Mouse (Mus musculus) kidney, adult 8-10 months (tissue): Measurements from ENCODE around the gene C1qtnf4.
A peak's percentile ranks its signal among the peaks of the same experiment; 100 is the strongest.
"Not testable (repeated sequence)": the region's sequence is repeated elsewhere in the genome, so short reads cannot be mapped to it uniquely, and the experiment has no call there.

Experiments used
- DNase-seq, 2 experiments: peaks; one replicate each; pipeline ENCODE4 v3.0.0; 2022

Gene C1qtnf4

DNA sequence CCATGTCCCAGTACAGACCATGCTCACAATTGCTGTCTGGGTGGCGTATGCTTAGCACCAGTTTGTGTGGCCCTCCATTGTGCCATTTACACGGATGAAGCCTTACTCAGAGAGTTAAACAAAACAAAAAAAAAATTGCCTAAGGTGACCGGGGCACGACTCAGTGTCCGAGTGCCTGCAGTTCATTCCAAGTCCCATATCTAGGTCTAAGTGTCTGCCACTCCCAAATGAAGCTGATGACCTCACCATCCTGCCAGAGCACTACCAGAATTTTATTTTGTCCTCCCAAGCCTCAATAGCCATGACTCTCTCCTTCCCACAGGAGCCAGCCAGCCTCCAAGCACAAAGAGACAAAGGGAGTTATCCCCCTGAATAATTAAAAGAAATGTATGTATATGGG lies 2.0 kb downstream of the C1qtnf4 start:
- no peak for DNase-seq

DNA sequence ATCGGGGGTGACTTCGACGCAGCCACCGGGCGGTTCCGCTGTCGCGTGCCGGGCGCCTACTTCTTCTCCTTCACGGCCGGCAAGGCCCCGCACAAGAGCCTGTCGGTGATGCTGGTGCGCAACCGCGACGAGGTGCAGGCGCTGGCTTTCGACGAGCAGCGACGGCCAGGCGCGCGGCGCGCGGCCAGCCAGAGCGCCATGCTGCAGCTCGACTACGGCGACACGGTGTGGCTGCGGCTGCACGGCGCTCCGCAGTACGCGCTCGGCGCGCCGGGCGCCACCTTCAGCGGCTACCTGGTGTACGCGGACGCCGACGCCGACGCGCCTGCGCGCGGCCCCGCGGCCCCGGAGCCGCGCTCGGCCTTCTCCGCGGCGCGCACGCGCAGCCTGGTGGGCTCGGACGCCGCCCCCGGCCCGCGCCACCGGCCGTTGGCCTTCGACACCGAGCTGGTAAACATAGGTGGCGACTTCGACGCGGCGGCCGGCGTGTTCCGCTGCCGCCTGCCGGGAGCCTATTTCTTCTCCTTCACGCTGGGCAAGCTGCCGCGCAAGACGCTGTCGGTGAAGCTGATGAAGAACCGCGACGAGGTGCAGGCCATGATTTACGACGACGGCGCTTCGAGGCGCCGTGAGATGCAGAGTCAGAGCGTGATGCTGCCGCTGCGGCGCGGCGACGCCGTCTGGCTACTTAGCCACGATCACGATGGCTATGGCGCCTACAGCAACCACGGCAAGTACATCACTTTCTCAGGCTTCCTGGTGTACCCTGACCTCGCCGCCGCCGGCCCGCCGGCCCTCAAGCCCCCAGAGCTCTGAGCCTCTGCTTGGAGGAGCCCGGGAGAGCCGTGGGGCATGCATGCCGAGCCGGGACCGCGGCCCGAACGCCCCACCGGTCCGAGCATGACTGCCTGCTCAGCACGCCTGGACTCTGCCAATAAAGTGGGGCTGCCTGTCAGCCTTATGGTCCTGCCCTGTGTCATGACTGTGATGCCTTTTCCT lies 4.2 kb downstream of the C1qtnf4 start:
- peak; percentile 24 to 28 for DNase-seq

DNA sequence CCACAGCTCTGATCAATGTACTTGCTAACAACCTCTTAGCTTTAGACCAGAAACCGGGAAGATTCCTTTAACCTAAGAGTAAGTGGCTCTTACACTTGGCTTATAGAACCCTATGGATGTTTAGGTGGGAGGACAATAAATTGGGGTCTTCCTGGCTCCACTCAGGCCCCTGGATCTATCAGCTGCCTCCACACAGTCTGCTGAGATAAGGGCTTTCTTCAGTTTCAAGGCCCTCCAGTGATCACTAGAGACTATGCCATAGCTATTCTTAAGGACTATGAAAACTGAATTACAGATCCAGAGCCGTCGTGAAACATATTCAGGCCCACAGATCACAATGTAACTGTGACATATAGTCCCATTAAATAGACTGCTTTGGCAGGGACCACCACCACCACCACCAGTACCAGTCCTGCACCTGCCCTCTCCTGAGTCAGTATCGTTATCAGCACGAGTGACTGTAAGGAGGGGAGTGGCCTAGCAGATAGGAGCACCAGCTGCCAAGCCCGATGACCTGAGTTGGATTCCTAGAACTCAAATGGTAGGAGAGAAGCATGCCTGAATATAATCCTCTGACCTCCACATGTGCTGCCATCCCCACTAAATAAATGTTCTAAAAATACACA lies 8.1 kb downstream of the C1qtnf4 start:
- no peak for DNase-seq

DNA sequence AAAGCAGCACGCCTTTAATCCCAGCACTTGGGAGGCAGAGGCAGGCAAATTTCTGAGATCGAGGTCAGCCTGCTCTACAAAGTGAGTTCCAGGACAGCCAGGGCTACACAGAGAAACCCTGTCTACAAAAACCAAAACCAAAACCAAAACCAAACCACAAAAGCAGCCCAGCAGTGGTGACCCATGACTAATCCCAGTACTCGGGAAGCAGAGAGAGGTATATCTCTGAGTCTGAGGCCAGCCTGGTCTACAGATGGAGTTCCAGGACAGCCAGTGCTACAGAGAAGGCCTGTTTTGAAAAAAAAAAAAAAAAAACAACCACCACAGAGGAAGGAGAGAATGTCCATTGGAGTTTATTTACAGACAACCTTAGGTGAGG lies 8.6 kb downstream of the C1qtnf4 start:
- not testable (repeated sequence) for DNase-seq

DNA sequence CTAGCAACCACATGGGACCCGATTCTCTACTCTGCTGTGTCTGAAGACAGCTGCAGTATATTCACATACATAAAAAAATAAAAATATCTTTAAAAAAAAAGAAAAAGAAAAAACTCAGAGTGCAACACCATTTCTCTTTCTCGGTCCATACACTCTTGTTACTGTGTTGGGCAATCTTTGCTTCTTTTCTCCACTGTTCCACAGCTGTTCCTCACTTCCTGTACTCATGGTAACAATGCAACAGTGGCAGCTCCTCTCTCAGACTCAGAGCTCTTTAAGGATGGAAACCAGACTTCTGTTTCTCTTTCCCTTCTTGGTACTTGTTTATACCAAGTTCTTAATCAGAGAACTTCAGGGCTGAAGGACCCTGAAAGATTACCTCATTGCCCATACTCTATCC lies 17.7 kb downstream of the C1qtnf4 start:
- DNase-seq = no peak

DNA sequence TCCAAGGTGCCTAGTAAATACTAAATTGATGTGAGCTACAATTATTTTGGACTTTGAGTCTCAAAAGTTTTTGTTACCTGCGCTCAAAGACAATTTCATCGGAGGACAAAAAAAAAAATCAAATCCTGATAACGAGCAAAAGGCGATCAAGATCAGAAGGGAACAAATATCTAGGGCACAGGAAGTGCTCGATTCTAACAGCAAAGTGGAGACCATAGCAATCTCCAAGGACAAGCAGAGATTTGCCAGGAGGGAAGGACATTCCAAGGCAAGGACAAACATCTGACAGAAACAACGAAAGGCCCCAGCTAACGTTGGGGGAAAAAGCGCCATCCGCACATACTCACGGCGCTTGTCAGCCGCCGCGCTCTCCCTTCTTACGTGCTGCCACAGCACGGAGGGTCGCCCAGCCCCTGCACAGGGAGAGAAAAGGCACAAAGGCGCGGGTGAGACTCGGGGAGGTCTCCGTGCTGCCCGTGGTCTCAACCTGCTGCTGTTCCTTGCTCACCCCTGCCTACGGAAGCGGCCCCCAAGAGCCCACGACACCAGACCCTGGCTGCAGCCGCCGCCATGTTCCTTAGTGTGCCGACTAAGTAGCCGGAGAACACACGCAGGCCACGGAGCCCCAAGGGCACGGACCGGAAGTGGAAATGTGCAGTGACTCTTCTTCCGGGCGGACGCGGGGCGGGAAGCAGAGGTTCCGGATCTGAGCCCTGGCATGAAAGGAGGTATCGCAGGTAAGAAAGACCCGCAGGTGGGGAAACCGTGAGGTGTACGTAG lies 18.6 kb downstream of the C1qtnf4 start, which contains the start of the genes Kbtbd4 and Ndufs3:
Gene Kbtbd4, plus strand, starts transcription at position 665 of the 780 bp plus-strand sequence.
Gene Ndufs3, minus strand, starts transcription at position 752 of the 780 bp plus-strand sequence.
- peak; percentile 85 to 89 for DNase-seq

DNA sequence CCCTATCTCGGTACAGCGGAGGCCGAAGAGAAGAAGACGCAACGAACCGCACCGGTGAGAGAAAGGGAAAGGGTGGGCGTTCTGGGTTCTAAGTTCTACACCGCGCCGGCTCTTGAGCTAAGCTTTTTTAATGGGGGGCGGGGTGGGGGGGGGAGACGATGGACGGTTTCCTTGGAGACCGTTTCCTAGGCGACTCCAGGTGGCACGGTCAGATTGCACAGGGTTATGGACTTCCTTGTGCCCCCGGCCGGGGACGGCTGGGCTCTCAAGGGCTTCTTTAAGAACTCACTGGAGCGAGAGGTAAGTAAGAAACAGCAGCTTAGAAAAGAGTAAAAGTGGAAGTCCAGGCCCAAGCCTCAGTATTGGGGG lies 19.2 kb downstream of the C1qtnf4 start:
- no peak for DNase-seq

DNA sequence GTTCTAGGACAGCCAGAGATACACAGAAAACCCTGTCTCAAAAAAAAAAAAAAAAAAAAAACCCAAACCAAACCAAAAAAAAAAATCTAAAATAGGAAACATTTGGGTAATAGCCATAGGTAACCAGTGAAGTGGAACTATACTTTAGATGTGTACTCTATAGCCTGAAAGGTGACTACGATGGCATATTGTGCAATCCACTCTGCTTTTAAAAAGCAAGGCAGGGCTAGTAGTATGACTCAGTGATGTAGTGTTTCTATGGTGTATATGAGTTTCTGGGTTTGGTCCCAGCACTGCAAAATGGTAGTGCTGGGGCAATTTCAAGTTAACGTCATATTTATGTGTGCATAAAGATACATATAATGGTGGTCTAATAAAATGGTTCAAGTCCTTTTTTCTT lies 21.1 kb downstream of the C1qtnf4 start:
- no peak for DNase-seq

DNA sequence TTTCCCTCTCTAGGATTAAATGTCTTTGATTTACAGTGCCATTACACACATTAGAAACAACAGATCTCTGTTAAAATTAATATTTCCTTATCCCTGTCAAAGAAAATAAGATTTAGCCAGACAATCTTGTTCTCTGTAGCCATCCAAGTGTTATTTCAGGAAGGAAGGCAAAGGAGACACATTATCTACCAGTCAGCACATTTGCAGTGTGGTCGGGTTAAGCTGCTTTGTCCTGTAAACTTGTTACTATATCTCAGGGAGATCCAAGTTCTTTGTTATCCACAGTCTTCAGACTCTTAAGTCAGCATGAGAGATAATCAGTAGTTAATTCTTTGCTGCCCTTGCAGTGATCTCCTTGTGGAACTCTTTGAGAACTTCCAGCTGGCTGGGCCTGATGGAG lies 25.2 kb downstream of the C1qtnf4 start:
- no peak for DNase-seq

DNA sequence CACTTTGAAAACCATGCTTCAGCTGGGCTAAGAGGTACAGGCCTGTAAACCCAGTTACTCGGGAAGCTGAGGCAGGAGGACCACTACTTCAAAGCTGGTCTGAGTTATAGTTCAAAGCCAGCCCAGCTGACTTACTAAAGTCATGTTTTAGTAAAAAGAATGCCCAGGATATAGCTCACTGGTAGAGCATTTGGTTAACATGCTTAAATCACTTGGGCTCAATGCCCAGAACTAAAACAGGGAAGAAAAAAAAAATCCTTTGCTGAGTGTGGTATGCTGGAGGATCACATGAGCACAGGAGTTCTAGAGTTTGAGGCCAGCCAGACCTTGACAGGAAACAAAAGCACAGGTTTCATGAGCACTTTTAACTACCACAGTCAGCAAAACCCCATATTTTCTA lies 26.0 kb downstream of the C1qtnf4 start:
- peak in 1 of 2 experiments; percentile 22 for DNase-seq

DNA sequence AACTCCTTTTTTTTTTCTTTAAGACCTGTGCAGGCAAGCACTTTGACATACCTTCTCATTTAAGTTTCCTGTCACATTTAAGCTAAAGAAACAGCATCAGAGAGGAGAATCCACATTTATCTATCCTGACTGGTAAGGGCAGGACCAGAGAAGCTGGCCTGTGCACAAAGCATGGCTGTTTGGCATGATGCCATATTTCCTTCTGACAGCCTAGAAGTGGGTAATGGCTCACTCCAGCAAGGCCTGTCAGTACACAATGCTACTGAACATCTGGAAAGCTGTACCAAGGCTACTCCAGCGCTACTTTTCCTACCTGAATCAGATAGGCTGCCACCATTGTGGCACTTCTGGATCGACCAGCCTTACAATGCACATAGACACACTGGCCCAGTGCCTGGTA lies 28.0 kb downstream of the C1qtnf4 start:
- peak; percentile 33 to 41 for DNase-seq

DNA sequence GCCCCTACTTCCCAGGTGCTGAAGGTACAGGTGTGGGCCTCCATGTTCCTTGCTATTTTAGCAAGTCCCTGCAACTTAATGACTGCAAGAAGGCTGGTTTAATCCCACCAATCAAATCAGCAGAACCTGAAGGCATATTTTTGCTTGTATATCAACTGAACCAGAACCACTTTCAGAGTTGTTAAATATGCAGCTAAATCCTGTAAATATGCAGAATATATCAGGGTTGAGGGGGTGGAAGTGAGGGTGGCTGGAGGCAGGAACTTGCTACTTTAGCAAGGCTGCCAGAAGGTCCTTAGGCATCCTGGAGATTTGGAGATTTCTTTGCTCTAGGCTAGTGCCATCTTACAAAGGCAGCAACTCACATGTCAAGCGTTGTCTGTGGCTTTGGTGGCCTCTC lies 29.9 kb downstream of the C1qtnf4 start:
- DNase-seq = no peak

DNA sequence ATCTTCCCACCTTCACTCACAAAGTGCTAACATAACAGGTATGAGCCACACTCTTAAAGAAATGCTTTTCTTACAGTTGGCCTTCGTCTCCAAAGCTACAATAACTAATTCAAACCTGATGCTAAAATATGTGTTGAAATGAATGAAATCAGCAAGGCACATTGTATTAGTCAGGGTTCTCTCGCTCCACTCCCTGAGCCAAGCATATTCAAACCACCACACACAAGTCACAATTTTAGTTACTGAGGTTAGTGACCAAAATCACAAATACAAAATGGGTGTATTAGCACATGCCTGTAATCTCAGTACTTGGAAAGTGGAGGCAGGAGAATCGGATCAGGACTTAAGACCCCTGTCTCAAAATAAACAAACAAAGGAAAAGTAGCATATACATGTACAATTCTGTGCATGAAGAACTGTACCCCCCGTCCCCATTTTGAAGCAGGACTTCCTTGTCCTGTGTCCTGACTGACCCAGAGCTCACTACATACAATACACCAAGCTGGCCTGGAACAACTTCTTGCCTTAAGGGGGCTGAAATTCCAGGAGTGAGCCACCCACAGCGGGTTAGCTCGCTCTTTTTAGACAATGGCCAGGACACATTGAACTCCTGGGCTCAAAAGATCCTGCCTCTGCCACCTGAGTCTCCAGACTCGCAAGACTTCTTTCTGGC lies 31.0 kb downstream of the C1qtnf4 start:
- DNase-seq = no peak

DNA sequence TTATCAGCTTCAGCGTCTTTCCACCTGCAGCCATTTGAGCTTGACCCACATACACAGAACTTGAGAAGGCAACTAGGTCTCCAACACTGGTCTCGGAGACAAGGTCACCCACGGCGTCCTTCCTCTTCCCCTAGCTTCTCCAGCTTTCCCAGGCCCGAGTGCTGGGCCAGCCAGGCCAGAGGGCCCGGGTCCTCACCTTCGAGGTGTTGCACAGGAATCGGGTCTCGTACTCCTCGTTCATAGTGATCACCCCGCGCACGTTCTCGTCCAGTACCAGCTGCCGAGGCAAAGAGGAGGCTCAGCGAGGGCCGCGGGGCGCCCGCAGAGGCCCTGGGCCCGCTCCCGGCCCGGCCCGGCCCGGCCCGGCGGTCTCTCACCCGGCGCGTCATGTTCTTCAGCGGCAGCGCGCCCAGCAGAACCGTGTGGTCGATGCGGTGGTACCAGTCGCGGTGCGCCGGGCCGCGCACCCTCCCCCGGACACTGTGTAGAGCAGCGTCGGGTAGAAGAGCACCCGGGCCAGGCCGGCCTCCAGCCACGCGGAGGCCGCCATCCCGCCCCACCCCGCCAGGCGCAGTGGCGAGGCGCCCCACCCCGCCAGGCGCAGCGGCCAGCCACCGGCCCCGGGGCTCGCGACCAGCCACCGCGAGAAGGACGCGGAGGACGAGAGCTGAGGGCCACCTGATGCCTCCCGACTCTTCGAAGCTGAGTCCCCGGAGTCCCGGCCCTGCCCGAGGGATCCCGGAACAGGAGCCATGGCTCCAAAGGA lies 31.8 kb downstream of the C1qtnf4 start:
- DNase-seq = peak; percentile 54 to 61

DNA sequence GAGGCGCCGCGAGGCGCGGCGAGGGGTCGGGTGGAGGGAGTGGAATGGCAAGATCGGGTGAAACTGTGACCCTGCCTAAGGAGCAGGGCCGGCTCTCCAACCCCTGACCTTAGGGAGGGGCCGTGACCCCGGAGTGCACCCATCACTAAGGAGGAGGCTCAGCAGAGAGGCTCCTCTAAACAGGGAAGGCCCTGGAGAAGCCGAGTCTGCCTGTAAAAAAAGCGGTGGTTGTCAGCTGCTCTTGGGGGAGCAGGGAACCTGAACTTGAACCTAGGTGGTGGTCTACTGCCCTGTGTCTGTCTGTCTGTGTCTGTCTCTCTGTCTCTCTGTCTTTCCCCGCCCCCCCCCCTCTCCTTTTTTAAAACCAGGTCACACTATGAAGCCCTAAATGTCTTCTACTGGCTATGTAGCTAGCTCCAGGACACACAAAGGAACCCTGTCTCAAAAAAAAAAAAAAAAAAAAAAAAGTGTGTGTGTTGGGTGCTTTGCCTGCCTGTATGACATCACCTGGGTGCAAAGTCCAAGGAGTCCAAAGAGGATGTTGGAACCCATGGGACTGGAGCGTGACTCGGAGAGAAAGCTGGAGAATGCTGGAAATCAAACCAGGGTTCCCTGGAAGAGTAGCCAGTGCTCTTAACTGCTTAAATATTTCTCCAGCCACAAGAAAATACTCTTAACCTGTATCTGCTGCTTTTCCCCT lies 32.5 kb downstream of the C1qtnf4 start:
- peak; percentile 80 to 86 for DNase-seq

DNA sequence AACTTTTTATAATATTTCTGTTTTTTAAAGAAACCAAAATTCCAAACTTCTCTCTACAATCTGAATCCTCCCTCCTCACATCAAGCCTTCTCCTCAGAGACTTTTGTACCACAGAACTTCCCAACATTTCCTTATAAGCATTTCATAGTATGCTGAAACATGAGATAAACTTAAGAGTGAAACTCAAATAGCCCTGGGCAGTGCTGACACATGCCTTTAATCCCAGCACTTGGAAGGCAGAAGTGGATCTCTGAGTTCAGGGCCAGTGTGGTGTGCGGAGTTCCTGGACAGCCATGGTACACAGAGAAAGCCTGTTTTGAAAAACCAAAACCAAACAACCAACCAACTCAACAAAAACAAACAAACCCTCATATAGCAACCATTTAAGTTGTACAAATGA lies 35.5 kb downstream of the C1qtnf4 start:
- DNase-seq = no peak

DNA sequence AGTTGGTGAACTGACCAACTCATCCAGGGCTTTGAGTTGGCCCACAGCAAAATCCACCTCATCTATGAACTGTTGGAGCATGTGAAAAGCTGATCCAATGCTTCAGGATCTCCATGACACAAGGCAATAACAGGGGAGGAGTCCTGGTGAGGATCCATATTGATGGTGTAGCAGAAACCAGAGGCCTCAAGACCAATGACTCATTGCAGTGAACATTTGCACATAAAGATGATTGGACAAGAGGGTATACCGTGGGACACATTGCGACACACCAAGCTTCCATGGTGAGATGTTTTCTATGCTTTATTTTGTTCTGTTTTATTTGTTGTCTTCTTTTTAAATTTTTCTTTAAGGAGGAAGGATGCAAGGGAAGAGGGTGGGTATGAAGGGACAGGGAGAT lies 37.0 kb downstream of the C1qtnf4 start:
- no peak for DNase-seq

DNA sequence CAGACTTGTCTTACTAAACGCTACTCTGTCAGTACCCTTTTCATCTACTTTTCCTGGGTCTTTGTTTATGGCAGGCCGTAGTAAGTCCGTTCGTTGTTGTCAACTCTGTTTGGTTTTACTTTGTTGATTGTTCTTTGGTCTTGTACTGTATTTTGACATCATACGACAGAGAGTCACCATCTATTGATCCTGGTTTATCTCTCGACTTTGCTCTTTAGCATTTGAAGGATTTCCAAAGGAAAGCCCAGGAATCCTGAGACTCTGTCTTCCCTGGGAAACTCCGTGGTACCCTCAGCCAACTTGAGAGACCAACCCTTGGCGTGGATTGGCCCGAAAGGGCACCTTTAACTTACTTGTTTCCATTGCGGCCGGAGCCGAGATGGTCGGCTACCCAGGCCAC lies 42.9 kb downstream of the C1qtnf4 start:
- DNase-seq = no peak

DNA sequence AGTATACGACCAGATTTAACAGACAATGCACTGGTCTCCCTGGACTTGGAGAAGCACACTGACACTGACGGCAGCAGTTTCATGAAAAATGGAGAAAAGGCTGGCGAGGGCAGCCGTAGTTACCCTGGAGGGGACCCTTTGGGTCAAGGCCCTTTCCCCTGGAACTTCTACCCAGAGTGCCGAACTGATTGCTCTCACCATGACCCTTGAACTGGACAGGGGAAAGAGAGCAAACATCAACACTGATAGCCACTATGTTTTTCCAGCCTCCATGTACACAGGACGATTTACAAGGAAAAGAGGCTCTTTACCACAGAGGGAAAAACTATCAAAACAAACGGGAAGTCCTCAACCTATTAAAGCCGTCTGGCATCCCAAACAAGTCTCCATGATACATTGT lies 46.2 kb downstream of the C1qtnf4 start:
- DNase-seq = no peak

DNA sequence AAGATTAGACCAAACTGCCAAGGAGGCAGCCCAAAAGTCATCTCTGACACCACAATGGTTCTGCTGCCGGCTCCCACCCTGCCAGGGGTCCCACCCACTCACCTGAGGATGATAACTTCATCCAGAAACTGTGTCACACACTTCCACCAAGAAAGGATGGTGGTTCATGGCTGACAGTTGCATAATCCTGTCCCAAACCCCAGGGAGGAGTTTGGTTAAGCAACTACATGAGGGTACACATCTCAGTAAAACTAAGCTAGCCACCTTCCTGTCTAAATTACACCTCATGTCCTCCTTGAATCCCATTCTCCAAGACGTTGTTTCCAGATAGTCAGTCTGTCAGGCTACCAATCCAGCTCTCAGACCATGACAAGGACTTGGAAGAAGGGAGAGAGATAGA lies 46.6 kb downstream of the C1qtnf4 start:
- no peak for DNase-seq

DNA sequence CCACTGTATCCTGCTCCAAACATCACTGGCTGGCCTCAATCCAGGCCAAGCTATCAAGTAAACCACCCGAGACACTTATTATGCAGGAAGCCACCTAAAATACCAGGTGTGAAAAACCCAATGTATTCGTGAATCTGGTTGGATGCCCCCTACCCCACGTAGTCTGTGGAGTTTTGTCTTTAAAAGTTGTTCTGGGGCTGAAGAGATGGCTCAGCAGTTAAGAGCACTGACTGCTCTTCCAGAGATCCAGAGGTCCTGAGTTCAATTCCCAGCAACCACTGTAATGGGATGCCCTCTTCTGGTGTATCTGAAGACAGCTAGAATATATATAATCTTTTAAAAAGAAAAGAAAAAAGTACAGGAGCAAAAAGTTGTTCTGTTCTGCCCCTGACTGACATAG lies 52.7 kb downstream of the C1qtnf4 start:
- no peak for DNase-seq
